Mouse (Mus musculus) hematopoietic multipotent progenitor cell, adult 10-12 weeks (in vitro differentiated cells): ENCODE measurements around the gene Asic1. TPM values are rescaled to one million over a fixed set of nuclear protein-coding genes. Genes with fewer than 3 reads are reported as not detected.

Experiments used
- polyA plus RNA-seq: library from polyadenylated mRNA; stranded (reverse); fragments of >175 nt; gene quantifications from 2 replicates; pipeline ENCODE4 v1.2.3, GENCODE M21; 2012; ENCODE audit warnings: low replicate concordance

Asic1 gene
- 0.12 and 0.14 TPM in 2 replicates for polyA plus RNA-seq

DNA sequence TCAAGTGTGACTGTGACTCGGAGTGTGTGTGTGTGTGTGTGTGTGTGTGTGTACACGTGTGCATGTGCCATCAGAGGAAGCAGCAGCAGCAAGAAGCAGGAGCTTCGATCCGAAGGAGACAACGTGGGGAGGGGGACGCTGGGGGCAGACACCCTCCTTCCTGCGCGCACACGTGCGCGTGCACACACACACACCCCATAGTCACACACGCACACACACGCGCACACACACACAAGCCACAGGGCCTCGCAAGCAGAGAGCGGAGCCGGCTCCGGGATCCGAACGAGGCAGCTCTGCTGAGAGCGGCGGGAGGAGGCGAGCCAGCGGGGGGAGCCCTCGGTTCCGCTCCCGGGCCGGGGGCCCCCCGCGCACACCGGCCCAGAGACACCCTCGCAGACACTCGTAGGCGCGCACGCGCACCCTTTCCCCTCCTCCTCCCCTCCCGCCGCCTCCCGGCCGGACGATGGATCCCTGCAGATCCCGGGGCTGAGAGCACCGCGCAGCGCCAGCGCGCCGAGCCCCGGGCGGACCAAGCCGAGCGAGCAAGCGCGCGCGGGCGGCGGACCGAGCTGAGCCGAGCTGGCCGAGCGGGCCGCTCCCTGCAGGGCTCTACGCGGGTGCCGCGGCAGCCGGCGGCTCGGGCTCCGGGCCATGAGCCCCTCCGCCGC is at the start of gene Asic1:
TSS of gene Asic1 (plus strand) at position 215 of the 668 bp plus-strand sequence.

GRCm38 (mm10) chr15:99651163-99651872 is 18.9 kb upstream of the Asic1 start, which contains the start of gene Racgap1:
Gene Racgap1, minus strand, starts transcription at chr15:99651656.

DNA sequence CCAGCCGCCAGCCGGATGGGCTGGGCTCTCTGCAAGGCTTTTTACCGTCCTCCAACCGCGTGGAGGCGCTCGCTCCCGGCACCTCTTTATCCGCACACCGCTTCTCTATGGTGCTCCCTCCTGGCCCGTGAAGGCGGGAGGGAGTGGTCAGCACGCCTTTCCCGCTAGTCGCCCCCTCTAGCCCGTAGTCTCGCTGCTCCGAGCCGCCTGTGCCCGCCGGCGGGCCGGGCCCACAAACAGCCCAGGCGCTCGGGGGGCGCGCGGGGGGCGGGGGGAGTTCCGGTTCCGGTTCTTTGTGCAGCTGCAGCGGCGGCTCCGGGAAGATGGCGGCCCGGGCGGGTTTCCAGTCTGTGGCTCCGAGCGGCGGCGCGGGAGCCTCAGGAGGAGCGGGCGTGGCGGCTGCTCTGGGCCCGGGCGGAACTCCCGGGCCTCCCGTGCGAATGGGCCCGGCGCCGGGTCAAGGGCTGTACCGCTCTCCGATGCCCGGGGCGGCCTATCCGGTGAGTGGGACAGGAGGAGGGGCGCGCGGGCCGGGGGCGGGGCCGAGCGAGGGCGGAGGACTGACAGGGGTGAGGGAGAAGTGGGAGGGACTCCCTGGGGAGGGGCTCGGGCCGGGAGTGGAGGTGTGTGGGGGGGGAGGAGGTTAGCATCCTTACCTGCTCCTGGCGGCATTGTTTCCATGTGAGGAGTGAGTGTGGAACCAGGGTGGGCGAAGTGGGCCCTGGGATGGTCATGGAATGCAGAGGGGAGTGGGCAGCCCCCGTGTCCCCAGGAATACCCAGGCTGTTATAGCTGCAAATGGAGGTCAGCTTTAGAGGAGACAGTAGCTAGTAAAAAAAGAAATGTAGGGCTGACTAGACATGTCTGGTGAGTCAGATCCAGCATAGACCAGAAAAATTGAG is 32.1 kb downstream of the Asic1 start, which contains the start of gene Smarcd1:
TSS of gene Smarcd1 (plus strand) at position 131 of the 902 bp plus-strand sequence.

DNA sequence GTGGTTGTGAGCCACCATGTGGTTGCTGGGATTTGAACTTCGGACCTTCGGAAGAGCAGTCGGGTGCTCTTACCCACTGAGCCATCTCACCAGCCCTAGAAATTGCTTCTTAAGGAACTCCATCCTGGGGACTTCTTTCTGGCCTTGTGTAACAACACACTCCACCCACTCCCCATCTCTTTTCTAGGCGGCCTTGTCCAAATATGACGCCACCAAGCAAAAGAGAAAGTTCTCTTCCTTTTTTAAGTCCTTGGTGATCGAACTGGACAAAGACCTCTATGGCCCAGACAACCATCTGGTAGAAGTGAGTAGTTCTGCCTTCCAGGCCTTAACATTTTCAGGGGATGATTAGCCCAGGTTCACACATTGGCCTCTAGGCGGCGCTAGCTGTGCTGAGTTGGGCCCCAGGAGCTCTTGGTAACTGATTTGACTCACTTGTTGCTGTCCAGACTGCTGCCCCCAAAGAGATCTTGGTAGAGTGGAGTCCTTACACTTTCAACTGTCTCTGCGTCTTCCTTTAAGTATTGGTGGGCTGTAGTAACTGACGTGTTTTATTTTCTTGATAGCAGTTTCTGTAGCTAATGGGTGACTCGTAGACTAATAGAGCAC is 35.4 kb downstream of the Asic1 start, which contains the start of gene Gm17349:
TSS of gene Gm17349 (minus strand) at position 51 of the 609 bp plus-strand sequence.

GRCm38 (mm10) chr15:99717386-99718334 is 47.5 kb downstream of the Asic1 start, which contains the start of gene Gpd1:
Gene Gpd1, plus strand, starts transcription at chr15:99717515.

DNA sequence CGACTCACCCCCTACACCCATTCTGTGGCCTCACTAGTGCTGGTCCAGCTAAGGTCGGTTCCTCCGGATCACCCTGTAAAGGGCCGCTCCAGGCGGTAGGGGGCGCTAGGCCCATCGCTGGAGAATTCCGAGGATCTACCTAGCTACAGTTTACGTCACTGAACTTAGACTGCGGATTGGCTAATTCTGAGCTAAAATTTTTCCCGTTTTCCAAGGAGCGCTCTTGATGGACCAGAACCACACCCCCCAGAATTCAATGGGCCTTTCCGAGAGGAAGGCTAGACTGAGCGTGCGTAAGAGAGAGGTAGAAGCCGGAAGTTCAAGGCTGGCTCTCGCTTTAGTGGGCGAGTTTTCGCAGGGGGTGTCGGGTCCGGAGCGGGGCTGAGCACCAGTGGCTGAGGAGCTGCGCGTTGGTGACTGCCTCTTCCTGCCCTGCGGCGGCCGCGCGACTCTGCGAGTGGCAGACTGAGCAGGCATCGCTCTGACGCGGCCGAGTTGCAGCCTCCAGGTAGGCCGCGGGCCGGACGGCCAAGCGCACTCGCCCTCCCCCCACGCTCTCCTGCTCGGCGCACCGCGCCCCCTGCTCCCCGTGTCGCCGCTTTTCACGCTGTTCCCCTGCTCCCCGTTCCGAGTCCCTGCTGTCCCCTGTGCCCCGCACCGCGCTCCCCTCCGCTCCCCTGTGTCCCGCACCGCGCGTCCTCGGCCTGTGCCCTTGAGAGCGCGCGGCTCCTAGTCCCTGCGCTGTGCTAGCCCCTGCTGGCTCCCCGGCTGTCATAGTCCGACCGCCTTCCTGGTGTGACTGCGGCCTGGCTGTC is 55.4 kb downstream of the Asic1 start, which contains the start of gene Cox14:
TSS of gene Cox14 (plus strand) at position 278 of the 815 bp plus-strand sequence.

Other genes starting within 250 kb of the Asic1 start
- 29.9 and 69.3 TPM in 2 replicates for gene Nckap5l, start 212.6 kb upstream of the Asic1 start, polyA plus RNA-seq
- gene Bcdin3d, start 195.6 kb upstream of the Asic1 start, polyA plus RNA-seq = 8.0 and 15.4 TPM in 2 replicates
- 0.02 TPM in 1 of 2 replicates, not detected in the other for gene Faim2, start 142.2 kb upstream of the Asic1 start, polyA plus RNA-seq
- gene Aqp2, start 91.3 kb upstream of the Asic1 start, polyA plus RNA-seq = not detected in 2 replicates
- gene Aqp5, start 79.6 kb upstream of the Asic1 start, polyA plus RNA-seq = not detected in 2 replicates
- gene Aqp6, start 69.0 kb upstream of the Asic1 start, polyA plus RNA-seq = not detected in 2 replicates
- 2.9 and 10.5 TPM in 2 replicates for gene Racgap1, start 18.7 kb upstream of the Asic1 start, polyA plus RNA-seq
- 40.5 and 45.4 TPM in 2 replicates for gene Smarcd1, start 31.8 kb downstream of the Asic1 start, polyA plus RNA-seq
- gene Gm17349, start 35.1 kb downstream of the Asic1 start, polyA plus RNA-seq = 9.8 and 58.8 TPM in 2 replicates
- gene Gpd1, start 47.1 kb downstream of the Asic1 start, polyA plus RNA-seq = 10.7 and 22.7 TPM in 2 replicates
- gene Cox14, start 55.2 kb downstream of the Asic1 start, polyA plus RNA-seq = 42.0 and 88.3 TPM in 2 replicates
- gene Cers5, start 102.5 kb downstream of the Asic1 start, polyA plus RNA-seq = 25.3 and 36.1 TPM in 2 replicates
- gene Lima1, start 205.1 kb downstream of the Asic1 start, polyA plus RNA-seq = 3.0 and 4.2 TPM in 2 replicates